Mouse (Mus musculus) hindbrain, embryonic 16.5 days (tissue): Measurements from ENCODE around the gene Snx1. TPM values are rescaled to one million over a fixed set of nuclear protein-coding genes. Genes with fewer than 3 reads are reported as not detected.

Experiments
- ATAC-seq: fragments of 200-750 bp; cut with Nextera tagmentation; 2 replicates; pipeline ENCODE4 v1.8.0; 2017; ENCODE audit warnings: moderate TSS enrichment, moderate library complexity
- H3K27ac ChIP-seq: fragments of 300-500 bp; sonication (generic); 2 replicates; pipeline ENCODE4 v1.5.1; 2014; ENCODE audit warnings: low read depth, mild to moderate bottlenecking, control low read depth, low read length, moderate library complexity
- H3K27me3 ChIP-seq: fragments of 300-500 bp; sonication (generic); replicated peaks from 2 replicates; pipeline ENCODE4 v1.6.1; 2014; ENCODE audit warnings: low read length; ENCODE audit not compliant: control insufficient read depth, insufficient read depth
- H3K36me3 ChIP-seq: fragments of 300-500 bp; sonication (generic); 2 replicates; pipeline ENCODE4 v1.6.1; 2014; ENCODE audit warnings: mild to moderate bottlenecking, low read length, moderate library complexity, mixed read lengths; ENCODE audit not compliant: control insufficient read depth, insufficient read depth
- H3K4me1 ChIP-seq: fragments of 300-500 bp; sonication (generic); 2 replicates; pipeline ENCODE4 v1.6.1; 2014; ENCODE audit warnings: low read depth, low read length; ENCODE audit not compliant: control insufficient read depth, insufficient read depth
- H3K4me2 ChIP-seq: fragments of 300-500 bp; sonication (generic); 2 replicates; pipeline ENCODE4 v1.6.1; 2014; ENCODE audit warnings: mild to moderate bottlenecking, low read length, control low read depth, moderate library complexity
- H3K4me3 ChIP-seq: fragments of 300-500 bp; sonication (generic); 2 replicates; pipeline ENCODE4 v1.5.1; 2014; ENCODE audit warnings: mild to moderate bottlenecking, low read length, control low read depth, moderate library complexity
- H3K9ac ChIP-seq: fragments of 300-500 bp; sonication (generic); 2 replicates; pipeline ENCODE4 v1.6.1; 2014; ENCODE audit warnings: low read depth, mild to moderate bottlenecking, control low read depth, low read length, moderate library complexity
- H3K9me3 ChIP-seq: fragments of 300-500 bp; sonication (generic); 2 replicates; pipeline ENCODE4 v1.6.1; 2014; ENCODE audit warnings: mild to moderate bottlenecking, low read length, moderate library complexity; ENCODE audit not compliant: control insufficient read depth
- WGBS: fragments of 180-500 bp; shearing (Covaris S2); extraction: QIAGEN DNeasy Blood & Tissue Kit; methylation state at CpG from one replicate; pipeline ENCODE4 v1.1.7; 2014; 5-methylcytosine and 5-hydroxymethylcytosine counted together
- polyA plus RNA-seq: library from polyadenylated mRNA; unstranded; fragments of >200 nt; fragmentation: Nextera tagmentation; extraction: Ambion mirVana; gene quantifications from 2 replicates; pipeline ENCODE4 v1.2.1, GENCODE M21; 2015

The Snx1 gene
- polyA plus RNA-seq, 1 experiment from 2014 or later: 77.2 TPM

DNA sequence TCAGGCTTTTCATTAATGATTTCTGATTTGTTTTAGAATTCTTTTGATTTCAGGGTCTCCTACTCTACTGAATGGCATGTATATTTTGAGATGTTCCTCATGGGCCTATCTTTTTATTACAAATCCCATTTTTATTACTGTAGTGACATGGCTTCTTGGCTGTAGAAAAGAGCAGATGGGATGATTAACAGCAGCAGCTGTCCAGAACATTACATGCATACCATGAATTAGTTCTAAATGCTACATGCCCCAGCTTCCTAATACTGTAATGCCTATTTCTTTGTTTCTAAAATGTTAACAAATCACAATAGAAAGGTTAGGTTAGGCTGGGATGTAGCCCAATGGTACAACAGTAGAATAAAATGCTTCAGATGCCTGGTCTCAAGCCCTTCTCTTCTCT is 5.0 kb downstream of the Snx1 start:
- Histone ChIP-seq H3K36me3 (no peaks in the 10 kb centered on the region), H3K4me3 (no peak overlapping the region), H3K4me1 (peaks cover 18% of the 10 kb centered on the region), H3K4me2 (no peak overlapping the region), H3K27ac (no peak overlapping the region; the same call in 1 of the 2 replicates), H3K9ac (no peak overlapping the region), H3K27me3 (no peaks in the 10 kb centered on the region), H3K9me3 (no peaks in the 10 kb centered on the region)
- no peak for ATAC-seq

DNA sequence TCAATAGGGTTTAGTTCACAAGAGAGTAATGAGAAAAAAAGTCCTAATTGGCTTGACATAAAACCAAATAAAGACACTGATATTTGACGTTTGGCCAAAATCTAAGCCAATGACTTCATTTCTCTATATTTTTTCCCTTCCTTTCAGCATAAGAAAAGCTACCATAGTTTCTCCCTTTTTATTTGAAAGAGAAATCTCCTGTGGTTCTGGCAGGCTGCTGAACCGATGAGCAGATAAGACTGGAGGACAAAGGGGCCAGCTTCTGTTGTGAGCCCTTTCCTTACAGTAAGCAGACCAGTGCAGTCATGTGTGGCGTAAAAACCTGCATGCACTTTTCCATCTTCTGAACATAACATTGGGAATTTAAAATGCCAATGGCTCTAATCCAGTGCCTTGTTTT is 5.4 kb downstream of the Snx1 start:
- WGBS: 57% methylated on average over 3 of the region's 3 CpGs
- no peak overlapping the region; the same call in 1 of the 2 replicates for H3K27ac ChIP-seq
- H3K9ac ChIP-seq: no peak overlapping the region
- no peaks in the 10 kb centered on the region for H3K36me3 ChIP-seq
- H3K9me3 ChIP-seq: no peaks in the 10 kb centered on the region
- H3K4me2 ChIP-seq: no peak overlapping the region
- ATAC-seq: no peak
- H3K4me3 ChIP-seq: no peak overlapping the region
- peaks cover 18% of the 10 kb centered on the region for H3K4me1 ChIP-seq
- no peaks in the 10 kb centered on the region for H3K27me3 ChIP-seq

DNA sequence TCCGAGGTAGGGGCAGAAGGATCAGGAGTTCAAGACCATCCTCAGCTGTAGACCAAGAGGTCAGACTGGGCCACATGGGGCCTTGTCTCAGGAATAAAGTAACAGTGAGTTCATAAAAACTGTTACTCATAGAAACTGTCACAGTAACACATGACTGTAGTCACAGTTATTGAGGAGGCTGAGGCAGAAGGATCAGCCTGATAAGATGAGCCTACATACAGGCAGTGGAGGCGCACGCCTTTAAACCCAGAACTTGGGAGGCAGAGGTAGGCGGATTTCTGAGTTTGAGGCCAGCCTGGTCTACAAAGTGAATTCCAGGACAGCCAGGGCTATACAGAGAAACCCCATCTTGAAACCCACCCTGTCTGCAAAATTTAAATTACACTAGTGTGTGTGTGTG is 6.3 kb downstream of the Snx1 start:
- Histone ChIP-seq H3K9ac (no peak overlapping the region), H3K27me3 (no peaks in the 10 kb centered on the region), H3K4me2 (no peak overlapping the region), H3K27ac (no peak overlapping the region), H3K9me3 (no peaks in the 10 kb centered on the region), H3K4me3 (no peak overlapping the region), H3K4me1 (peaks cover 16% of the 10 kb centered on the region), H3K36me3 (no peaks in the 10 kb centered on the region)
- 96% methylated on average over 4 of the region's 4 CpGs for WGBS
- no peak for ATAC-seq

DNA sequence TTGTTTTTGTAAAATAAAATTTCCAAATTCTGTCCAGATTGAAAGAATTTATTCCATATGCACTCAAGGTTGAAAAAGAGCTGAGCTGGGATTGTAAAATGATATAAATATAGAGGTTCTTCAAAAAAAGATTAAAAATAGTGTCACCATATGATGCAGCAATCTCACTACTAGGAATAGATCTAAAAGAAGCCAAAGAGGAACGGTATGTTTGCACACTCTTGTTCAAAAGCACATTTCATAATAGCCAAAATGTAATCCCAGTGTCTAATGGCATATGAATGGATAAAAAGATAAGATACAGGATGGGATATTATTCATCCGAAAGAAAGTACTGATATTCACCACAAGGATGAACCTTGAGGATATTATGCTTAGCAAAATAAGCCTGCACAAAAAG is 6.9 kb downstream of the Snx1 start:
- no peak for ATAC-seq
- Histone ChIP-seq H3K9me3 (no peaks in the 10 kb centered on the region), H3K27me3 (no peaks in the 10 kb centered on the region), H3K4me3 (no peak overlapping the region), H3K36me3 (no peaks in the 10 kb centered on the region), H3K27ac (no peak overlapping the region), H3K4me2 (no peak overlapping the region), H3K9ac (no peak overlapping the region), H3K4me1 (peaks cover 13% of the 10 kb centered on the region)
- 85% methylated on average over 2 of the region's 2 CpGs for WGBS

DNA sequence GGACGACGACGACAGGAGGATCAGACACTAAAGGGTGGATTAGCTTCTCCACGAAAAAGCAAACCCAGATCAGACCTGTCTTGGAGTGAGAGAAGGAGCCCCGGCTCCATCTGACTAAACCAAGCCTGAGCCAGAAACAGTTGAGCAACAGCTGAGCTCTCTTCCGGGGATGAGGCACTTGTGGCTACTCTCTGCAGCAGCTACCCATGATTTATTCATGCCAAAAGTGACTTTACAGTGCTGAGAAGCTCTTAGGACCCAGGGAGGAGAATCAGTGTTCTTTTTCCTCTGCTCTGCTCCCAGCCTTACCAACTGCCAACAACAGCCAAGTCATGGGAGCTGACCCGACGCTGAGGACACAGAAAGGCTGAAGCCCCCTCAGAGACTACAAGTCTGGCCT is 9.5 kb downstream of the Snx1 start:
- 54% methylated on average over 8 of the region's 8 CpGs for WGBS
- H3K27me3 ChIP-seq: no peaks in the 10 kb centered on the region
- no peak overlapping the region for H3K4me3 ChIP-seq
- no peaks in the 10 kb centered on the region for H3K36me3 ChIP-seq
- H3K9me3 ChIP-seq: no peaks in the 10 kb centered on the region
- no peak overlapping the region for H3K4me2 ChIP-seq
- peaks cover 3% of the 10 kb centered on the region; the same call in 1 of the 2 replicates for H3K4me1 ChIP-seq
- ATAC-seq: no peak
- H3K27ac ChIP-seq: no peak overlapping the region
- no peak overlapping the region for H3K9ac ChIP-seq

DNA sequence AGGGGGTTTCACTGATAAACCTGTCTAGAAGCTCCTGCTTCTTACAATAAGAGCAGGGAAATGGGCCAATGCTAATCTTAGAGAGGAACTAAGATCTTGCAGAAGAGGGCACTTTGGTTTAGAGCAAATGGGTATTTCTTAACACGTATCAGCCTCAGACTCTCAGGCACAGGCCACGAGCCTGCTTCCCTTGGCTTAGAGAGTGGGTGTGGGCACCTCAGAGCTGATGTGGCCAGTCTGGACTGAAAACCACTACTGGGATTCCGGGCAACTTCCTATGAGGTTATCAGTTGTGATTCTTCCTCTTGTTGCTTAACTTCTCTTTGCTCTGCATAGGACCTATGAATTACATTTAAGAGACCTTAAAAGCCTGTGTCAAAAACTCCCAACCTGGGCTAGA is 12.0 kb downstream of the Snx1 start:
- no peak overlapping the region for H3K27ac ChIP-seq
- H3K27me3 ChIP-seq: no peaks in the 10 kb centered on the region
- H3K4me1 ChIP-seq: no peaks in the 10 kb centered on the region
- H3K4me2 ChIP-seq: no peak overlapping the region
- no peaks in the 10 kb centered on the region for H3K36me3 ChIP-seq
- no peak for ATAC-seq
- 95% methylated on average over 3 of the region's 3 CpGs for WGBS
- no peaks in the 10 kb centered on the region for H3K9me3 ChIP-seq
- H3K4me3 ChIP-seq: no peak overlapping the region
- H3K9ac ChIP-seq: no peak overlapping the region

DNA sequence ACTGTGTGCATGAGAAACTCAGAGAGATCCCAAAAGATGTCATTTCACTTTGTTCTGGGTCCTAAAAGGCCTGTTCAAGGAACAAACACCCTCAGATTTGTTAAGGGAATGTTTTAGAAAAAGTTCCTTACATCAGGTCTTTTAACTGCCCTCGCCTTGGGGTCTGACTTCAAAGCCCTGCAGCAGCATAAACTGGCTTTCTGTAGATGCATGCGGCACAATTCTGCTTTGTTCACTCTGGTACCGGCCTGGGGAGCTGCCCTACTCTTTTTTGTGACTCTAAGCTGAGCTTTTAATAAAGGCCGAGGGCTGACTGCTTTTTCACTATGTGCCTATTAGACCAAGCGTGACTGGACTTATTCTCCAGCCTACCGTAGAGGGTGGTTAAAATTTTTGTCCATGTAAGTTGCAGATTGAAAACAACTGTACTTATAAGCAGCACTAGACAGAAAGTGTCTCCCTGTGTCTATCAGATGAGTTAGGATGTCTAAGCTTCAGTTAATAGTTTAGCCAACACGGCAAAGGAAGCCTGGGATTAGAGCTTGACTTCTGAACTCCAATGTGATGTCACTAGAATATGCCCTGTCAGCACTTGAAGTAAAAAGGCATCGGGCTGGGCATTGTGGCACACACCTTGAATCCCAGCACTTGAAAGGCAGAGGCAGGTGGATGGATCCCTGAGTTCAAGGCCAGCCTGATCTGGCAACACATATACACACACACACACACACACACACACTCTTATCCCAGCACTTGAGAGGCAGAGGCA is 15.6 kb downstream of the Snx1 start:
- no peaks in the 10 kb centered on the region for H3K4me1 ChIP-seq
- peaks cover 7% of the 10 kb centered on the region for H3K36me3 ChIP-seq
- no peak overlapping the region for H3K27ac ChIP-seq
- H3K9ac ChIP-seq: no peak overlapping the region
- H3K4me2 ChIP-seq: no peak overlapping the region
- no peaks in the 10 kb centered on the region for H3K27me3 ChIP-seq
- H3K9me3 ChIP-seq: no peaks in the 10 kb centered on the region
- no peak for ATAC-seq
- no peak overlapping the region for H3K4me3 ChIP-seq
- WGBS: 32% methylated on average over 8 of the region's 8 CpGs

DNA sequence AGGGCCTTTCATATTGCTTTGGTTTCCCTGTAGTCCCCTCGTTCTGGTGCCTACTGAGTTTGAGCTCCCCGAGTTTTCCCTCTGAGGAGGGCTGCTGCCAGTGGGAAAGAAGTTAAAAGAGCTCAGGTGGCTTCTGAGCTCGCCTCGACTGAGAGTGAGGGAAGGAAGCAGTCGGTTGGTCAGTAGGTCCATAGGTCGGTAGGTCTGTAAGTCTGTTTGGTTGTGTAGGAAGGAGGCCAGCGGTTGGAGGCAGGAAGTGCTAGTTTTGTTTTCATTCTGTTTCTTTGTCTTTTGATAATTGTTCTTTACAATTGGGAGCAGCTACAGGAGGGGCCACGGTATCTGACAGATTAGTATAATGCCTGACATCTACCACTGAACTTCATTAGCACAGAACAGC is 16.3 kb downstream of the Snx1 start:
- H3K4me3 ChIP-seq: no peak overlapping the region
- no peak for ATAC-seq
- no peak overlapping the region for H3K27ac ChIP-seq
- H3K9me3 ChIP-seq: no peaks in the 10 kb centered on the region
- 42% methylated on average over 8 of the region's 8 CpGs for WGBS
- H3K36me3 ChIP-seq: peaks cover 10% of the 10 kb centered on the region
- H3K4me1 ChIP-seq: no peaks in the 10 kb centered on the region
- H3K27me3 ChIP-seq: no peaks in the 10 kb centered on the region
- no peak overlapping the region for H3K4me2 ChIP-seq
- H3K9ac ChIP-seq: no peak overlapping the region

DNA sequence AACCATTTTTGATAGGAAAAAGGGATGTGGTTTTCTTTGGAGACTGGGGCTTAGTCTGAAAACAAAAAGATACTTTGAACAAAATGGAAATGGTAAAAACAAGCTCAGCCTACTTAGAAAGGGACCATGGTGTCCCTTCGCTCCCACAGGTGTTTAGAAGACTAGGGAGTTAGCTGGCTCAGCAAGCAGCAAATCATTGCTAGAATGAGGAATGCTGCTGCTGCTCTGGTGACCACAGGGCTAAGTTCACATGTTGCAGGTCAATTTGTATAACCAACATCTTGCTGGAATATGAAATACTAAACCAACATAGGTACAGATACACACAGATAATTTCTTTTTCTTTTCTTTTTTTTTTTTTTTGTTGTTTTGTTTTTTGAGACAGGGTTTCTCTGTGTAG is 16.8 kb downstream of the Snx1 start:
- no peak overlapping the region for H3K4me3 ChIP-seq
- no peak overlapping the region for H3K9ac ChIP-seq
- no peak overlapping the region for H3K27ac ChIP-seq
- H3K9me3 ChIP-seq: no peaks in the 10 kb centered on the region
- H3K4me2 ChIP-seq: no peak overlapping the region
- no peaks in the 10 kb centered on the region for H3K27me3 ChIP-seq
- WGBS: 100% methylated on average over 1 of the region's 1 CpGs
- ATAC-seq: no peak
- no peaks in the 10 kb centered on the region for H3K4me1 ChIP-seq
- peaks cover 15% of the 10 kb centered on the region for H3K36me3 ChIP-seq
